Mouse (Mus musculus) mesoderm, embryonic 11.5 days (tissue): ENCODE measurements around the gene Cd274.

Experiments
- DNase-seq: peaks from one replicate; pipeline ENCODE4 v3.0.0-alpha.2; 2012; ENCODE audit warnings: low read depth, low spot score

Gene Cd274

DNA sequence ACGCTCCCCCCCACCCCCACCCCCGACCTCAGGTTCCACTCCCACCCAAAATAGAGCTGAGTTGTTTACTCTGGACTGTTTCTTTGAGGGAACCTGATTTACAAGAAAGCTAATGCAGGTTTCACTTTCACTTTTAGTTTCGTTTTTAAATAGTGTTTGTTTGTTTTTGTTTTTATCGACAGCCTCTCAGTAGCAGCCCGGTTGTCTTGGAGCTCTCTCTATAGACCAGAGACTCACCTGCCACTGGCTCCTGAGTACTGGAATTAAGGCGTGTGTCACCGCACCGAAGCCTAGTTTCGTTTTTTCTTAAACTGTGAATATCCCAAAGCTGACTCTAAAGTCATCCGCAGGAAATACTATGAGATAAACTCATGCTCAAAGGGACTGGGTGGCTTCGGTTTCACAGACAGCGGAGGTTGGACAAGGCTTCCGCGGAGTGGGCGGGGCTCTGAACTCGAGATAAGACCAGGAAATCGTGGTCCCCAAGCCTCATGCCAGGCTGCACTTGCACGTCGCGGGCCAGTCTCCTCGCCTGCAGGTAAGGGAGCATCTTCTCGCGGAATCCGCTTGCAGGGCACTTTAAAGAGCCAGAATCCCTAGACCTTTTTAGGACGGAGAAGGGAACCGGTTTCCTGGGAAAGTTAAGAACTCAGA, at the start of gene Cd274, which contains the start of gene Plgrkt:
Cd274 (plus strand) TSS at position 487 of the 654 bp plus-strand sequence.
Plgrkt (minus strand) TSS at position 422 of the 654 bp plus-strand sequence.
- peak; percentile 46 for DNase-seq

- DNase-seq: no peak
Observed at GRCm38 (mm10) chr19:29323416-29324049, 43.7 kb upstream of the Cd274 start.

- peak; percentile 79 for DNase-seq
Observed at GRCm38 (mm10) chr19:29325053-29325851, 42.0 kb upstream of the Cd274 start, which contains the start of gene Insl6. TSS of gene Insl6 (minus strand) at chr19:29325356.

DNA sequence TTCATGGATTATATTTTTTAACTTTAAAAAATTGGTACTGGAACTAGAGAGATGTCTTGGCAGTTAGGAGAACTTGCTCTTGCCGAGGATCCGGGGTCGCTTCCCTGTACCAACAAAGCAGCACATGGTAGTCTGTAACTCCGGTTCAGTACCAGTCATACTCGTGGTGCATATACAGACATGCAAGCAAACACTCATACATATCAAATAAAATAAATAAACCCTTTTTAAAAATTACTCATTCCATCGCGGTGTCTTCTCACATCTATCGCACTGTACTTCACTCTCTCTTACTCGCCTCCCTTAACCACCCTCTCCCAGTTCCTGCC, 41.4 kb upstream of the Cd274 start:
- DNase-seq: no peak

DNA sequence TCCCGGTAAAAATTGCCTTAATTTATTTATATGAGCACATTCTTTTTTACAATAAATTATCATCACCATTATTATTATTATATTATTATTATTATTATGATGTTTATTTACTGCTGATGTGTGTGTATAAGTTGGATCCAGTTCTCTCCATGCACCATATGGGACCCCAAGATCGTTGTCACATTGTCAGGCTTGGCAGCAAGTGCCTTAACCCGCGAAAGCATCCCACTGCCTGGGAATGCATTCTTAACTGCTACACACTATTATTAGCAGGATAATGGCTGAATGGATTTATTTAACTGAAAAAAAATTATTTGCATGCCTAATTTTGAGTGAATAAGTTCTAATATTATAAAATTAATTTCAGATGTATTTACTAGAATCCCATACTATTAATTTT, 40.9 kb upstream of the Cd274 start:
- DNase-seq: no peak

DNA sequence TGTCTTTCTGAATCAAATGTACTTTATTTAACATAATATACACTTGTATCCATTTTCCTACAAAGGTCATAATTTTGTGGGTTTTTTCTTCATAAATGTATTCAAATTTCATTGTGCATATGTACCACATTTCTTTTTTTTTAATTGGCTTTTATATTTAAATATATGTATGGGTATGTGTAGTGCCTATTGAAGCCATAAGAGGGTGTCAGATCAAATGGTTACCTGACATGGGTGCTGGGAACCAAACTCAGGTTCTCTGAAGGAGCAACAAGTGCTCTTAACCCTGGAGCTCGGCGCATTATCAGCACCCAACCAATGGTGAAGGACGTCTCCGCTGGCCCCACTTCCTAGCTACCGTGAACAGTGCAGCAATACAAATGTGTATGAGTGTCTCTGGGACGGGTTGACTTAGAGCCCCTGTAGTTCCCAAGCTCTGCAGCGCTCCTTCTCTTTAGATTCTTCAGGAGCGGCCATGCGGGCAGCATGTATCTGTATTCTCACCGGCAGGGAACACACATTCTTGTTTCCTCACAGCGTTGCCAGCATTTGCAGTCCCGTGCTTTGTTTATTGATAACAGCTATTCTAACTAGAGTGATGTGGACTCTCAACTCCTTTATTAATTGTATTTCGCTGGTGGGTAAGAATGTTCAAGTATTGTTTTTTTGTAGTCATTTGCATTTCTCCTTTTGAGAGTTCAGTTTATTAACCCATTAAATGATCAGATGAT, 40.3 kb upstream of the Cd274 start:
- no peak for DNase-seq

- peak; percentile 71 for DNase-seq
Observed at GRCm38 (mm10) chr19:29334068-29334745, 33.0 kb upstream of the Cd274 start, which contains the start of gene Rln1. TSS of gene Rln1 (minus strand) at chr19:29334670.

DNA sequence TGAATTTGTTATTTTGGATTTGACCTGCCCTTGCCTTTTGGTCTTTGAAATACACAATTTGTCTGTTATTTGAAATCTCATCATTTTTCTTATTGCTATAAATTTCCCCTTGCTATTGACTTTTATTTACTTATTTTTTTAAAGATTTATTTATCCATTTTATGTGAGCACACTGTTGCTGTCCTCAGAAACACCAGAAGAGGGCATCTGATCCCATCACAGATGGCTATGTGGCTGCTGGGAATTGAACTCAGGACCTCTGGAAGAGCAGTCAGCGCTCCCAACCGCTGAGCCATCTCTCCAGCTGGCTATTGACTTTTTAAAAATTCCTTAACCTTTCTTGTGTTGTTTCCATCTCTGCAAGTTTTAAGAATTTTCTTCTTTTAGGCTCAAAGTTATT, 30.6 kb upstream of the Cd274 start:
- DNase-seq: no peak

DNA sequence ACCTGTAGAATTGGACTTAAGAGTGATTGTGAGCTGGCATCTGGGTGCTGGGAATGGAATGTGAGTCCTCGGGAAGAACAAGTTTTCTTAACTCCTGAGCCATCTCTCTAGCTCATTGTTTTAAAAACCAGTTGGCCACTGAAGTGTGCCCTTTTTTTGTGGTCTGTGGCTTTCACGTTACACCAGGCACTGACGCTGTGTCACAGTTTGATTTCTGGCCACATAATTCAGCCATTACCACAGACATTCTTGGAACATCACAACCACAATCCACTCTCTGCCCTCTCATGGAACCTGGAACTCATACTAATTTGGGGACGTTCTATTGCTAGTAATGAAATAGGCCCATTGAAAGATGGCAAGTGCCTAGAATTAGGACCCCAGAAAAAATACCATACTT, 26.2 kb upstream of the Cd274 start:
- no peak for DNase-seq

DNA sequence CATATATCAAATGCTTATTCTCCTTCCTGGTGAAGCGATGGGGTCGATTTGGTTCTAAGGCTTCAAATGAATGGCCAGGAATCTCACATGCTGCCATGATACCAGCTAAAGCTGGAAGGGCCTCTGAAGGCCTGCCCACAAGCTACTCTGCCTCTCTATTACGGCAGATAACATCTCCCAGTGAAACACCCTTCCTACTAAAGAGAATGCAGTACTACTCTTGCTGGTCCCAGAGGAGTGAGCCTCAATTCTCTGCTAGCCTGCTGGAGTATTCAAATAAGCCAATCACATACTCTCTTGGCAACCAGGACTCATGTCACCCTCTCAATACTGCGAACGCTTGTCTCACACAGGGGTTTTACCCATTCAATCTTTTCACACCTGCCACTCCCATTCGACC, 25.0 kb upstream of the Cd274 start:
- no peak for DNase-seq

- no peak for DNase-seq
Observed at GRCm38 (mm10) chr19:29344868-29345267, 22.4 kb upstream of the Cd274 start.

DNA sequence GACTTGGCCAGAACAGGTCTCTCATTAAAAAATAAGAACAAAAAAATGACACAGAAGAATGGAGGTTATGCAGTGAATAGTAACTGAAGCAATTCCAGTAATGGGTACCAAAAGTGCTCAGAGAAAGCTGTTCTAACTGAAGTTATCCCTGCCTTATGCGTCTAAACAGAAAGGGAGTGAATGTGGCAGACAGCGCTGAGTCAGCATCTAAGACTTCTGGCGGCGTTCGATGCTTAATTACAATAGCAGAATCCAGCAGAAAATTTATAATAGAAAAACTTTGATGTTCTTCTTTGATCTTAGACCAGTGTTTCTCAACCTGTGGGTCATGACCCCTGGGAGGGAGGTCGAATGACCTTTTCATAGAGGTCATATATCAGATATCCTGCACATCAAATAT, 21.6 kb upstream of the Cd274 start:
- no peak for DNase-seq

- no peak for DNase-seq
Observed at GRCm38 (mm10) chr19:29350991-29351390, 16.3 kb upstream of the Cd274 start.

- DNase-seq: peak; percentile 91
Observed at GRCm38 (mm10) chr19:29354895-29355877, 12.1 kb upstream of the Cd274 start.

GRCm38 (mm10) chr19:29356281-29356680, 11.0 kb upstream of the Cd274 start:
- DNase-seq: no peak

GRCm38 (mm10) chr19:29360251-29360650, 7.0 kb upstream of the Cd274 start:
- no peak for DNase-seq

DNA sequence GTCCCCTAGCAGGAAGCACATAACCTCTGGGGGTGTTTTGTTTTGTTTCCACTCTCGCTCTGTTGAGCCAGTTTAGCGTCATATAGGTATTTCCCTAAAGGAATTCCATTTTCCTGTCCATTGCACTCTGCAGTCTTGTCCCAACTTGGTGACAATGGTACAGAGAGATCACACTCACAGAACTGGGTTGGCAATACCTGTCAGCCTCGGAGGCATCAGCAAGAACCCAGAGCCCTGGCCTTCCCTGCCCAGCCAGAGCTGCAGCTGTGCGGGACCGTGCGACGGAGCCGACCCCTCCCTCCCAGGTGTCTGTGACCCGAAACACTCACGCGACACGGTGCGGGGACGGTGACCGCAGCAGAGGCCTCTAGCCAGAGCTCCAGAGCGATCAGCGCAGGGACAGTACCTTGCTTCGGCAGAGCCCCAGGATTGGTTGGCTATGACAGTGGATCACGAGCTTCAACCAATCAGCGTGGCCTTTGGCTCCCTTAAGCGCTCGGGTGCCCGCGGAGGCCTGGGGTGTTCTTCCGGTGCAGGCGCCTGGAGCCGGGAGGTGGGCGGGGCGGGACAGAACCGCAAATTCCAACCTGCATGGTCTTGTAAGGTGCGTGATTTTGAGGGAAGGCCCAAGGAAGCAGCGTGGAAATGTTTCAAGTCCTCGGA, 5.7 kb upstream of the Cd274 start:
- DNase-seq: peak; percentile 93

DNA sequence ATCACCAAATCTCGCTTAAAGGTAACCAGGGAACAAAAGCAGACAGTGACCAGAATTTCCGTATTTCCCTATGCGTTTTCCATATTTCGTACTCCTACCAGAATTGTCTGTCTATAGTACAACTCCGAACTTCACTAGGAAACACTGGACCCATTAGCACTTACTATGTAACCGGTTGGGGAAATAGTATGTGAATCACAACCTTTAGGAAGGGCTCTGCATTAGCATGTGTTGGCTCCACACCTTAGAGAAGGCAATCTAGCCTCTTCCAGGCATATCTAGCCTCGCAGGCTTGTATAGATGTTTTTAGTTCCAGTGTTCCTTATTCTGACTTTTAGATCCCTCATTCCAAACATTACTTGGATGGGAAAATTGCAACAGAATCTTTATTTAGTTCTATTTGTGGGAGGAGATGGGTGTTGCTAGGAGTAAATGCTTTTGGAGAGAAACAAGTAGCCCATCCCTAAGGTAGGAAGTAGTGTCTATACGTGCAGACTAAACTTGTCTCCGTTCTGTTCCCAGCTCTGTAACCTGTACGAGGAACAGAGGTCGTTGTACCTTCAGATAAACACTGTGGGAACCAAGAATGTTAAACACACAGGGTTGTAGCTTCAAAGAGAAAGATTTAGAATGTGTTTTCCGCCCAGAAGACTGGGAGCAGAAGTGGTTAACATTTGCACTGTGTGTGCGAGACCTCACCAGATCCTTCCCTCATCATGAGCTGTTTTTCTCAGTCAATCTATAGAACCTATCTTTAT, 4.9 kb upstream of the Cd274 start:
- DNase-seq: no peak

GRCm38 (mm10) chr19:29363557-29363956, 3.7 kb upstream of the Cd274 start:
- no peak for DNase-seq
